Mouse (Mus musculus) intestine, embryonic 16.5 days (tissue): Measurements from ENCODE around the gene Oaf. TPM values are rescaled to one million over a fixed set of nuclear protein-coding genes. Genes with fewer than 3 reads are reported as not detected.

Source experiments
- ATAC-seq: fragments of 200-750 bp; cut with Nextera tagmentation; 2 replicates; pipeline ENCODE4 v1.8.0; 2017; ENCODE audit warnings: moderate TSS enrichment, moderate library complexity
- H3K27ac ChIP-seq: fragments of 300-500 bp; sonication (generic); 2 replicates; pipeline ENCODE4 v1.5.1; 2014; ENCODE audit warnings: mild to moderate bottlenecking, low read length
- H3K27me3 ChIP-seq: fragments of 300-500 bp; sonication (generic); replicated peaks from 2 replicates; pipeline ENCODE4 v1.6.1; 2014; ENCODE audit warnings: low read length, control low read depth, mixed read lengths; ENCODE audit not compliant: control insufficient read depth, insufficient read depth
- H3K36me3 ChIP-seq: fragments of 300-500 bp; sonication (generic); 2 replicates; pipeline ENCODE4 v1.6.1; 2014; ENCODE audit warnings: low read length, control low read depth; ENCODE audit not compliant: control insufficient read depth, insufficient read depth
- H3K4me1 ChIP-seq: fragments of 300-500 bp; sonication (generic); 2 replicates; pipeline ENCODE4 v1.6.1; 2014; ENCODE audit warnings: low read length, control low read depth, mixed read lengths; ENCODE audit not compliant: control insufficient read depth, insufficient read depth
- H3K4me2 ChIP-seq: fragments of 300-500 bp; sonication (generic); 2 replicates; pipeline ENCODE4 v1.6.1; 2014; ENCODE audit warnings: low read depth, low read length, control low read depth
- H3K4me3 ChIP-seq: fragments of 300-500 bp; sonication (generic); 2 replicates; pipeline ENCODE4 v1.5.1; 2014; ENCODE audit warnings: mild to moderate bottlenecking, low read length
- H3K9ac ChIP-seq: fragments of 300-500 bp; sonication (generic); 2 replicates; pipeline ENCODE4 v1.6.1; 2014; ENCODE audit warnings: low read depth, low read length
- H3K9me3 ChIP-seq: fragments of 300-500 bp; sonication (generic); 2 replicates; pipeline ENCODE4 v1.6.1; 2016; ENCODE audit warnings: low read length, control low read depth; ENCODE audit not compliant: control insufficient read depth
- WGBS: fragments of 180-500 bp; shearing (Covaris S2); extraction: QIAGEN DNeasy Blood & Tissue Kit; methylation state at CpG from one replicate; pipeline ENCODE4 v1.1.7; 2014; 5-methylcytosine and 5-hydroxymethylcytosine counted together
- polyA plus RNA-seq: library from polyadenylated mRNA; unstranded; fragments of >200 nt; fragmentation: Nextera tagmentation; extraction: Ambion mirVana; gene quantifications from 2 replicates; pipeline ENCODE4 v1.2.1, GENCODE M21; 2015

Oaf gene
- polyA plus RNA-seq, 1 experiment from 2014 or later: 11.8 TPM

DNA sequence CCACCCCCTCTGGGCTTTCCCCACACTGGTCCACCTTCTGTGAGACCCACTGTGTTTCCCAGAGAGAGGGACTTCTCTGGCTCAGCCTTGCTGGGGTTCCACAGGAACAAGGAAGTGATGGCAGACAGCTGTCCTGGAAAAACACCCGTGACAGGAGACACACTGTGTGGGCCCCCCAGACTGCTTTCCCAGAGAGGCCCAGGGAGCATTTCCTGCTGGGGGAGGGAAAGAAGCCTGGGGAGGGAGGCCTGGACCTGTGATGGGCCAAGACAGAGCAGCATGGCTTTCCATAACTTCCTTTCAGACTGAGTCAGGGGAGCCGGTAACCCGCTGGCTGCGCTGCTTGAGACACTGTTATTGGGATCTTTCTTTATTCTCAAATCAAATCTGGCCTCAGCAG, 8.8 kb downstream of the Oaf start:
- peak overlapping the region; percentile 88 for H3K27ac ChIP-seq
- no peaks in the 10 kb centered on the region for H3K9me3 ChIP-seq
- ATAC-seq: no peak; the same call in 1 of the 2 replicates
- H3K27me3 ChIP-seq: no peaks in the 10 kb centered on the region
- peak overlapping the region; percentile 32; the same call in 1 of the 2 replicates for H3K9ac ChIP-seq
- H3K4me3 ChIP-seq: no peak overlapping the region
- 0 out of 2 replicates have a peak overlapping the region, but pooled peaks have one; percentile 29 for H3K4me2 ChIP-seq
- H3K4me1 ChIP-seq: peaks cover 90% of the 10 kb centered on the region
- no peaks in the 10 kb centered on the region for H3K36me3 ChIP-seq
- WGBS: 25% methylated on average over 4 of the region's 4 CpGs

- no peaks in the 10 kb centered on the region for H3K36me3 ChIP-seq
- H3K9me3 ChIP-seq: no peaks in the 10 kb centered on the region
- H3K4me2 ChIP-seq: no peak overlapping the region
- no peak for ATAC-seq
- no peak overlapping the region for H3K9ac ChIP-seq
- WGBS: 73% methylated on average over 7 of the region's 7 CpGs
- H3K4me3 ChIP-seq: no peak overlapping the region
- H3K27ac ChIP-seq: no peak overlapping the region
- H3K4me1 ChIP-seq: peaks cover 94% of the 10 kb centered on the region
- no peaks in the 10 kb centered on the region for H3K27me3 ChIP-seq
Measured at GRCm38 (mm10) chr9:43229962-43230361, 9.7 kb downstream of the Oaf start.

DNA sequence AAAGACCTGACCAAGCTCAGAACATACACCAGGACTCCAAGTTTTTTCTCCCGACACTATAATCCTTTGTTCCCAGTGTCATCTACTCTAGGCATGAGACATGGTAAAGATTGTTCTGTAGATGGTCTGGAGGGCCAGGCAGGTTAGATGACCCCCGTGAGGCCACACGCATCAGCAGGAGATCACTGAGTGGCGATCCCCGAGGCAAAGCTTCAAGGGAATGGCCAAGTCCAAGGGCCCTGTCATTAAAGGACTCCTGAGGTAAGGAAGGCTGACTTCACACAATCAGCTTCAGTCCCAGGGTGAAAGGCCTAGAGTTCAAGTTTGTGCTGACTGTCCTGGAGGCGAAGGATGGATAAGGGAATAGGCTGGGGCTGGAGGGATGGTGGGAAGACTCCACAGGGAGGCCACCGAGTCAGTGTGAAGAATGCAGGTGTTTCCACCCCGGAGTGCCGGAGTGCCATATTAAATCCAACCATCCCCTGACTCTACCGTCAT, 10.3 kb downstream of the Oaf start:
- Histone ChIP-seq H3K4me2 (no peak overlapping the region), H3K27ac (0 out of 2 replicates have a peak overlapping the region, but pooled peaks have one; percentile 5), H3K4me3 (no peak overlapping the region), H3K36me3 (no peaks in the 10 kb centered on the region), H3K9ac (no peak overlapping the region), H3K9me3 (no peaks in the 10 kb centered on the region), H3K27me3 (no peaks in the 10 kb centered on the region), H3K4me1 (peaks cover 95% of the 10 kb centered on the region)
- no peak for ATAC-seq
- whole genome bisulfite sequencing: 91% methylated on average over 10 of the region's 10 CpGs

GRCm38 (mm10) chr9:43228745-43229144, 11.0 kb downstream of the Oaf start:
- H3K27ac ChIP-seq: 0 out of 2 replicates have a peak overlapping the region, but pooled peaks have one; percentile 5
- H3K4me2 ChIP-seq: no peak overlapping the region
- peaks cover 90% of the 10 kb centered on the region for H3K4me1 ChIP-seq
- H3K36me3 ChIP-seq: no peaks in the 10 kb centered on the region
- no peaks in the 10 kb centered on the region for H3K9me3 ChIP-seq
- no peak overlapping the region for H3K4me3 ChIP-seq
- no peak overlapping the region for H3K9ac ChIP-seq
- WGBS: 85% methylated on average over 2 of the region's 2 CpGs
- ATAC-seq: no peak
- no peaks in the 10 kb centered on the region for H3K27me3 ChIP-seq

- H3K36me3 ChIP-seq: no peaks in the 10 kb centered on the region
- peaks cover 79% of the 10 kb centered on the region for H3K4me1 ChIP-seq
- H3K27me3 ChIP-seq: no peaks in the 10 kb centered on the region
- no peaks in the 10 kb centered on the region for H3K9me3 ChIP-seq
- no peak overlapping the region for H3K9ac ChIP-seq
- no peak overlapping the region for H3K4me3 ChIP-seq
- ATAC-seq: peak; percentile 58
- peak overlapping the region; percentile 14; the same call in 1 of the 2 replicates for H3K4me2 ChIP-seq
- WGBS: 62% methylated on average over 8 of the region's 8 CpGs
- H3K27ac ChIP-seq: peak overlapping the region; percentile 96
Measured at GRCm38 (mm10) chr9:43227626-43228025, 12.1 kb downstream of the Oaf start.

DNA sequence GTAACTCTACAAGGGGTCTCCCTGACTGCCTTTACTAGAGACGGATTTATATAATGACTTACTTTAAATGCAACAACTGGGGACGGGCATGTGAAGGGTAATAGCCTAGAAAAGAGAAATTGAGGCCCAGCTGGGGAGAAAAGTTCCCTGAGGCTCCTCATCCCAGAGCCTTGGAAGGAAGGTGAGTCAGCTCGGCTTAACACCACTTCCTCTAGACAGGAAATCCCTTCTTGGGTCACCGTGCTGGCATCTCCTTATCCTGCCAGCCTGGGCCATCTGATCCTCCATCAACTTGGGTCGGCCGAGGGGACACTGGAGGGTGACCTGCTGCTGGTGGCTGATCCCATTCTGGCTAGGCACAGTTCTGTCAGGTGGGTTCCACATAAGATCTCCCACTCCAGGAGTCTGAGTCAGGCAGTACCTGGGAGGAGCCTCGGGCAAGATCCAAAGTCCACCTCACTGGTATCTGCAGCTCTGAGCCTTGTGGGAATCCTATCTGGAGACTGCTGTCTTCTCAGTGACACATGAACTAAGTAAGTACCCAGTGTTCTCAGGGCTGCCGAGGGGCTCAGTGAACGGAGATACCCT, 13.0 kb downstream of the Oaf start:
- Histone ChIP-seq H3K9ac (peak overlapping the region; percentile 59), H3K36me3 (no peaks in the 10 kb centered on the region), H3K27ac (peak overlapping the region; percentile 96), H3K4me3 (no peak overlapping the region), H3K4me2 (peak overlapping the region; percentile 30), H3K4me1 (peaks cover 69% of the 10 kb centered on the region), H3K9me3 (no peaks in the 10 kb centered on the region), H3K27me3 (no peaks in the 10 kb centered on the region)
- WGBS: 44% methylated on average over 9 of the region's 9 CpGs
- peak; percentile 73 for ATAC-seq

- 28% methylated on average over 2 of the region's 2 CpGs for WGBS
- Histone ChIP-seq H3K4me3 (no peak overlapping the region), H3K27me3 (no peaks in the 10 kb centered on the region), H3K4me2 (0 out of 2 replicates have a peak overlapping the region, but pooled peaks have one; percentile 5), H3K9ac (peak overlapping the region; percentile 59), H3K4me1 (peaks cover 58% of the 10 kb centered on the region), H3K27ac (peak overlapping the region; percentile 96), H3K36me3 (no peaks in the 10 kb centered on the region), H3K9me3 (no peaks in the 10 kb centered on the region)
- ATAC-seq: no peak
Measured at GRCm38 (mm10) chr9:43225481-43225880, 14.2 kb downstream of the Oaf start.

GRCm38 (mm10) chr9:43224771-43225355, 14.8 kb downstream of the Oaf start:
- no peak for ATAC-seq
- peak overlapping the region; percentile 8; the same call in 1 of the 2 replicates for H3K9ac ChIP-seq
- H3K27ac ChIP-seq: peak overlapping the region; percentile 96; the same call in 1 of the 2 replicates
- H3K4me1 ChIP-seq: peaks cover 51% of the 10 kb centered on the region
- no peaks in the 10 kb centered on the region for H3K27me3 ChIP-seq
- 49% methylated on average over 11 of the region's 11 CpGs for WGBS
- H3K36me3 ChIP-seq: no peaks in the 10 kb centered on the region
- no peaks in the 10 kb centered on the region for H3K9me3 ChIP-seq
- H3K4me2 ChIP-seq: no peak overlapping the region; the same call in 1 of the 2 replicates
- H3K4me3 ChIP-seq: no peak overlapping the region

DNA sequence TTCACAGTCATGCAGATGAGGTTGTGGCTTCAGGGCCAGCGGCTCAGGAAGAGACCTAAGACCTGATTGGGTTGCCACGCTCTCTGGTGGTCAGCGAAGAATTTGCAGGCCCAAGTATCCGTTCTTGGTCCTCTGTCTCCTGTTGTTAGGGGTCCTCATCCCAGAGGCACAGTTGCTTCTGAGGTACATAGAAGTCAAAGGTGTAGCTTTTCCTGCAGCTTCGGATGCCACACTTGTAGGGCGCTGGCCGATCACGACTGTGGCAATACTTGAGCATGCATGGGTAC, 17.3 kb downstream of the Oaf start:
- WGBS: 60% methylated on average over 8 of the region's 8 CpGs
- H3K9me3 ChIP-seq: no peaks in the 10 kb centered on the region
- no peak overlapping the region for H3K9ac ChIP-seq
- H3K27ac ChIP-seq: no peak overlapping the region
- H3K4me1 ChIP-seq: peaks cover 32% of the 10 kb centered on the region
- no peaks in the 10 kb centered on the region for H3K27me3 ChIP-seq
- no peak for ATAC-seq
- H3K4me3 ChIP-seq: no peak overlapping the region
- H3K4me2 ChIP-seq: no peak overlapping the region
- no peaks in the 10 kb centered on the region for H3K36me3 ChIP-seq
